Mouse (Mus musculus) cerebellum, adult 2 months (tissue): ENCODE measurements around the gene Havcr1. TPM values are rescaled to one million over a fixed set of nuclear protein-coding genes. Genes with fewer than 3 reads are reported as not detected.
"Not testable (repeated sequence)": the region's sequence is repeated elsewhere in the genome, so short reads cannot be mapped to it uniquely, and the experiment has no call there.

Experiments used
- DNase-seq, 2 experiments: peaks; one replicate each; pipeline ENCODE4 v3.0.0; 2021
- H3K27ac ChIP-seq: fragments of 200-500 bp; 2 replicates; pipeline ENCODE4 v1.5.1; 2012; ENCODE audit warnings: low read length, control low read depth, inconsistent platforms; ENCODE audit not compliant: insufficient read depth
- H3K27me3 ChIP-seq: fragments of 200-500 bp; 2 replicates; pipeline ENCODE4 v1.6.1; 2012; ENCODE audit warnings: inconsistent platforms, mild to moderate bottlenecking, low read length, moderate library complexity; ENCODE audit not compliant: control insufficient read depth, insufficient read depth
- H3K4me1 ChIP-seq: fragments of 200-500 bp; 2 replicates; pipeline ENCODE4 v1.6.1; 2011; ENCODE audit warnings: low read length; ENCODE audit not compliant: control insufficient read depth, insufficient read depth
- H3K4me3 ChIP-seq: fragments of 200-500 bp; replicated peaks from 2 replicates; pipeline ENCODE3; 2011; ENCODE audit warnings: mild to moderate bottlenecking, low read depth, low read length, control low read depth; ENCODE audit not compliant: insufficient read depth
- CTCF ChIP-seq: fragments of 200-500 bp; IDR thresholded peaks from 2 replicates; pipeline ENCODE4 v1.5.1; 2011; ENCODE audit warnings: low read depth, mild to moderate bottlenecking, control low read depth, low read length, moderate library complexity, borderline replicate concordance; ENCODE audit not compliant: insufficient read depth
- POLR2A ChIP-seq: fragments of 200-500 bp; IDR thresholded peaks from 2 replicates; pipeline ENCODE4 v1.6.1; 2011; ENCODE audit warnings: low read length, control low read depth, borderline replicate concordance; ENCODE audit not compliant: insufficient read depth
- WGBS: fragments of 180-500 bp; shearing (Covaris S2); methylation state at CpG from one replicate; pipeline ENCODE4 v1.1.7; 2018; 5-methylcytosine and 5-hydroxymethylcytosine counted together
- polyA plus RNA-seq: library from polyadenylated mRNA; depleted of rRNA; stranded (reverse); fragments of >200 nt; gene quantifications from 2 replicates; pipeline ENCODE4 v1.2.3, GENCODE M21; 2012; rRNA removed

Gene Havcr1
- polyA plus RNA-seq = not detected in 2 replicates

GRCm38 (mm10) chr11:46735076-46735475, at the start of gene Havcr1:
Havcr1 (plus strand) TSS chr11:46735080.
- not testable (repeated sequence) for H3K27me3 ChIP-seq, H3K4me3 ChIP-seq, DNase-seq, H3K4me1 ChIP-seq, H3K27ac ChIP-seq
- 88% methylated on average over 1 of the region's 1 CpGs for WGBS

GRCm38 (mm10) chr11:46690136-46690535, 44.7 kb upstream of the Havcr1 start:
- H3K27ac ChIP-seq = no peak overlapping the region
- DNase-seq = no peak
- no peak overlapping the region for H3K4me3 ChIP-seq
- no peaks in the 10 kb centered on the region for H3K27me3 ChIP-seq
- H3K4me1 ChIP-seq = no peaks in the 10 kb centered on the region
- TF ChIP-seq CTCF = no peak
- TF ChIP-seq POLR2A = no peak
- 84% methylated on average over 2 of the region's 2 CpGs for WGBS

GRCm38 (mm10) chr11:46695849-46696248, 39.0 kb upstream of the Havcr1 start:
- H3K27ac ChIP-seq, H3K4me3 ChIP-seq, DNase-seq, H3K4me1 ChIP-seq, H3K27me3 ChIP-seq: not testable (repeated sequence)
- WGBS = 70% methylated on average over 2 of the region's 2 CpGs

GRCm38 (mm10) chr11:46697433-46698277, 37.2 kb upstream of the Havcr1 start:
- no peak overlapping the region for H3K27ac ChIP-seq
- no peaks in the 10 kb centered on the region for H3K27me3 ChIP-seq
- H3K4me3 ChIP-seq = no peak overlapping the region
- 83% methylated on average over 5 of the region's 5 CpGs for WGBS
- no peak for TF ChIP-seq POLR2A
- no peak for TF ChIP-seq CTCF
- DNase-seq = no peak
- H3K4me1 ChIP-seq = no peaks in the 10 kb centered on the region

GRCm38 (mm10) chr11:46698278-46698655, 36.6 kb upstream of the Havcr1 start:
- H3K27me3 ChIP-seq = no peaks in the 10 kb centered on the region
- 86% methylated on average over 6 of the region's 6 CpGs for WGBS
- H3K4me1 ChIP-seq = no peaks in the 10 kb centered on the region
- no peak overlapping the region for H3K4me3 ChIP-seq
- no peak overlapping the region for H3K27ac ChIP-seq
- TF ChIP-seq CTCF = no peak
- no peak for TF ChIP-seq POLR2A
- DNase-seq = no peak

GRCm38 (mm10) chr11:46698830-46699229, 36.0 kb upstream of the Havcr1 start:
- Histone ChIP-seq H3K4me3 (no peak overlapping the region), H3K27ac (no peak overlapping the region), H3K27me3 (no peaks in the 10 kb centered on the region), H3K4me1 (no peaks in the 10 kb centered on the region)
- no peak for DNase-seq
- WGBS = 85% methylated on average over 5 of the region's 5 CpGs
- TF ChIP-seq POLR2A = no peak
- TF ChIP-seq CTCF = no peak

- TF ChIP-seq POLR2A (no peak), CTCF (no peak)
- H3K27ac ChIP-seq = no peak within 1 kb of the TSS
- no peak for DNase-seq
- no peaks in the 10 kb centered on the region for H3K4me1 ChIP-seq
- no peak within 1 kb of the TSS for H3K4me3 ChIP-seq
- 71% methylated on average over 6 of the region's 6 CpGs for WGBS
- no peaks in the 10 kb centered on the region for H3K27me3 ChIP-seq
Observed at GRCm38 (mm10) chr11:46706664-46707356, 28.1 kb upstream of the Havcr1 start, which contains the start of gene Timd2. Timd2 (minus strand) TSS chr11:46707061.

GRCm38 (mm10) chr11:46731541-46732070, 3.3 kb upstream of the Havcr1 start:
- Histone ChIP-seq H3K4me1 (no peaks in the 10 kb centered on the region), H3K27me3 (no peaks in the 10 kb centered on the region), H3K27ac (no peak overlapping the region), H3K4me3 (no peak overlapping the region)
- no peak for TF ChIP-seq CTCF
- TF ChIP-seq POLR2A = no peak
- no peak for DNase-seq
- WGBS = 82% methylated on average over 11 of the region's 11 CpGs
